Mouse (Mus musculus): ENCODE data around the gene Gm11554.
"Not testable (repeated sequence)": the region's sequence is repeated elsewhere in the genome, so short reads cannot be mapped to it uniquely, and the experiment has no call there.

Gene Gm11554

GRCm38 (mm10) chr11:99804346-99804745 lies at the start of gene Gm11554:
Gm11554 (minus strand) TSS chr11:99804446.
- DNase-seq (ENCODE audit: extremely low spot score) = not testable (repeated sequence)

- DNase-seq (ENCODE audit: extremely low spot score) = no peak
Measured at GRCm38 (mm10) chr11:99851508-99851907, 47.3 kb upstream of the Gm11554 start, which contains the start of gene Krtap4-16. Krtap4-16 (minus strand) TSS chr11:99851608.

- DNase-seq (ENCODE audit: extremely low spot score) = no peak
Measured at GRCm38 (mm10) chr11:99846746-99847145, 42.5 kb upstream of the Gm11554 start.

- no peak for DNase-seq (ENCODE audit: extremely low spot score)
Measured at GRCm38 (mm10) chr11:99842185-99842584, 37.9 kb upstream of the Gm11554 start.

- no peak for DNase-seq (ENCODE audit: extremely low spot score)
Measured at GRCm38 (mm10) chr11:99837966-99838365, 33.7 kb upstream of the Gm11554 start, which contains the start of gene 2300003K06Rik. 2300003K06Rik (minus strand) TSS chr11:99838066.

GRCm38 (mm10) chr11:99815566-99815965 lies 11.3 kb upstream of the Gm11554 start, which contains the start of gene Gm11564:
Gm11564 (minus strand) TSS chr11:99815666.
- not testable (repeated sequence) for DNase-seq (ENCODE audit: extremely low spot score)

GRCm38 (mm10) chr11:99809792-99810191 lies 5.5 kb upstream of the Gm11554 start, which contains the start of gene Krtap4-13:
Krtap4-13 (minus strand) TSS chr11:99809892.
- DNase-seq (ENCODE audit: extremely low spot score) = not testable (repeated sequence)

GRCm38 (mm10) chr11:99798832-99799231 lies 5.4 kb downstream of the Gm11554 start, which contains the start of gene Gm11569:
Gm11569 (minus strand) TSS chr11:99798932.
- DNase-seq (ENCODE audit: extremely low spot score) = not testable (repeated sequence)

GRCm38 (mm10) chr11:99793367-99793766 lies 10.9 kb downstream of the Gm11554 start, which contains the start of gene Gm11596:
Gm11596 (minus strand) TSS chr11:99793467.
- DNase-seq (ENCODE audit: extremely low spot score) = no peak

GRCm38 (mm10) chr11:99784900-99785299 lies 19.3 kb downstream of the Gm11554 start, which contains the start of gene Krtap4-9:
Krtap4-9 (plus strand) TSS chr11:99785200.
- not testable (repeated sequence) for DNase-seq (ENCODE audit: extremely low spot score)

- DNase-seq (ENCODE audit: extremely low spot score) = no peak
Measured at GRCm38 (mm10) chr11:99780604-99781003, 23.6 kb downstream of the Gm11554 start, which contains the start of gene Krtap4-8. Krtap4-8 (minus strand) TSS chr11:99780704.

GRCm38 (mm10) chr11:99778401-99778800 lies 25.8 kb downstream of the Gm11554 start:
- peak; percentile 71 for DNase-seq (ENCODE audit: extremely low spot score)

- not testable (repeated sequence) for DNase-seq (ENCODE audit: extremely low spot score)
Measured at GRCm38 (mm10) chr11:99772813-99773212, 31.4 kb downstream of the Gm11554 start, which contains the start of gene Gm11595. Gm11595 (minus strand) TSS chr11:99772913.

GRCm38 (mm10) chr11:99768410-99768809 lies 35.8 kb downstream of the Gm11554 start:
- no peak for DNase-seq (ENCODE audit: extremely low spot score)

- DNase-seq (ENCODE audit: extremely low spot score) = no peak
Measured at GRCm38 (mm10) chr11:99758877-99759276, 45.4 kb downstream of the Gm11554 start.

All from embryo, embryonic 9.5 days (tissue).